Mouse (Mus musculus): ENCODE data around the gene Plekhg2. TPM values are rescaled to one million over a fixed set of nuclear protein-coding genes. Genes with fewer than 3 reads are reported as not detected.

Gene Plekhg2
- total and polyA plus RNA-seq, 3 experiments: 2.9 to 8.0 (median 3.4) TPM

DNA sequence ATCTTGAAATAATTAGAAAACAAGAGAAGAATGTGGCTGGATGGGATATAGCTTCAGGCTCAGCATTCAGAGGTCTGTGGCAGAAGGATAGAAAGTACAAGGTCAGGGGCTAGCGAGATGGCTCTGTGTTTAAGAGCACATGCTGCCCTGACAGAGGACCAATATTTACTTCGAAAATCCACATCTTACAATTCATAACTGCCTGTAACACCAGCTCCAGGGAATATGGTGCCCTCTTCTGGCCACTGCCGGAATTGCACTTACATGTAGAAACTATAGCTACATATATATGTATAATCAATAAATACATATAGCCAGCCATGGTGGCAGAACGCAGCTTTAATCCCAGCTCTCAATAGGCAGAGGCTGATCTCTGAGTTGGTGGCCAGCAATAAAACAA is 27.8 kb downstream of the Plekhg2 start:
- peak; percentile 90 for TF ChIP-seq CTCF (IDR thresholded peaks at IDR 0.05; ENCODE audit: low read depth, low read length)
- no peak for TF ChIP-seq GATA2 (IDR thresholded peaks at IDR 0.05; ENCODE audit: borderline replicate concordance, low read depth, low read length)
- TF ChIP-seq TAL1 (conservative IDR thresholded peaks at IDR 0.05; ENCODE audit: low read depth, low read length): no peak
- Histone ChIP-seq H3K36me3 (replicated peaks) (no peaks in the 10 kb centered on the region), H3K4me1 (ENCODE audit: insufficient read depth, low read depth, low read length) (peaks cover 26% of the 10 kb centered on the region), H3K9me3 (replicated peaks) (no peaks in the 10 kb centered on the region), H3K27me3 (ENCODE audit: insufficient read depth, low read length) (0 out of 2 replicates have a peak, but pooled peaks cover 3% of the 10 kb centered on the region), H3K4me3 (ENCODE audit: low read depth, low read length) (no peak overlapping the region)
- ATAC-seq (ENCODE audit: extremely low read depth, insufficient number of reproducible peaks, low FRiP score, poor library complexity, severe bottlenecking): no peak; the same call in 1 of the 2 replicates
- no peak for DNase-seq (ENCODE audit: low spot score)

DNA sequence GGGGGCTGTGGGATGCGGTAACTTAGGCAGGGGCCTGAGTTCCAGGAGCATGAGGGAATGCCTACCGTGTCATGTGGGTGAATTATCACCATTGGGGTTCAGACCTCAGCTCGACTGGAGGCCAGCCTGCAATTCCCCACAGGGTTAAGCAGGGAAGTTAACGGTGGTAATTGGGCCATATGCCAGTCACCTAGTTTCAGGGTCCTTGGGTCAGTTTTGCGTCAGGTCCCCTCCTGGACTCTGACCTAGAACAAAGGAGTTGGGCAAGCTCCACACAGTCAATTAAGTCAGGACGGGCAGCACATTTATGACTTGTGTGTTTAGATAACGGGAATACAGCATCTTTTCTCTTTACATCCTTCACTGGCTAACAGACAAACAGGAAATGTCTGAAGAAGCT is 31.0 kb downstream of the Plekhg2 start:
- peaks cover 6% of the 10 kb centered on the region for H3K36me3 ChIP-seq (replicated peaks)
- ATAC-seq (ENCODE audit: extremely low read depth, insufficient number of reproducible peaks, low FRiP score, poor library complexity, severe bottlenecking) (no peak), DNase-seq (ENCODE audit: low spot score) (no peak)
- no peaks in the 10 kb centered on the region for H3K9me3 ChIP-seq (replicated peaks)
- peaks cover 29% of the 10 kb centered on the region for H3K4me1 ChIP-seq (ENCODE audit: insufficient read depth, low read depth, low read length)
- 0 out of 2 replicates have a peak, but pooled peaks cover 3% of the 10 kb centered on the region for H3K27me3 ChIP-seq (ENCODE audit: insufficient read depth, low read length)
- H3K4me3 ChIP-seq (ENCODE audit: low read depth, low read length): no peak overlapping the region
- TF ChIP-seq GATA2 (IDR thresholded peaks at IDR 0.05; ENCODE audit: borderline replicate concordance, low read depth, low read length) (no peak), POLR2AphosphoS5 (IDR thresholded peaks at IDR 0.05; ENCODE audit: insufficient replicate concordance, low read depth, low read length) (no peak), GATA1 (IDR thresholded peaks at IDR 0.05; ENCODE audit: borderline replicate concordance, low read length) (no peak), TAL1 (conservative IDR thresholded peaks at IDR 0.05; ENCODE audit: low read depth, low read length) (no peak), CTCF (IDR thresholded peaks at IDR 0.05; ENCODE audit: low read depth, low read length) (no peak)

DNA sequence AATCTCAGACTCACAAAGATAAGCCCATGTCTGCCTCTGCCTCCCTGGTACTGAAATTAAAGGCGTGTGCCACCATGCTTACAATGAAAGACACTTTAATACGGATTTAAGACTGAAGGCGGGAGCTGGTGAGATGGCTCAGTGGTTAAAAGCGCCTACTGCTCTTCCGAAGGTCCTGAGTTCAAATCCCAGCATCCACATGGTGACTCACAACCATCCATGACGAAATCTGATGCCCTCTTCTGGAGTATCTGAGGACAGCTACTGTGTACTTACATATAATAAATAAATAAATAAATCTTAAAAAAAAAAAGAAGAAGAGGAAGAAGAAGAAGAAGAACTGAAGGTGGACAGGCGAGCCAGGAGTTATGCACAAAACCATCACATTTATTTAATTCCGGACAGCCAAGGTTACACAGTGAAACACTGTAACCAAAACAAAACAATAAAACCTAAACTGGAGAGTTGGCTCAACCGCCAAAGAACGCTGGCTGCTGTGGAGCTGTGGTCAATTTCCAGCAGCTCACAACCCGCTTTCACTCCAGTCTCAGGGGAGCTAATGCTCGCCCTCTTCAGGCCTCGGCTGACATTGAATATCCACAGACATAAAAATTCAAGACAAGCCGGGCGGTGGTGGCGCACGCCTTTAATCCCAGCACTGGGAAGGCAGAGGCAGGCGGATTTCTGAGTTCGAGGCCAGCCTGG is 33.0 kb downstream of the Plekhg2 start:
- peaks cover 41% of the 10 kb centered on the region for H3K4me1 ChIP-seq (ENCODE audit: insufficient read depth, low read depth, low read length)
- H3K9me3 ChIP-seq (replicated peaks): no peaks in the 10 kb centered on the region
- H3K27me3 ChIP-seq (ENCODE audit: insufficient read depth, low read length): 0 out of 2 replicates have a peak, but pooled peaks cover 3% of the 10 kb centered on the region
- ATAC-seq (ENCODE audit: extremely low read depth, insufficient number of reproducible peaks, low FRiP score, poor library complexity, severe bottlenecking) (no peak), DNase-seq (ENCODE audit: low spot score) (no peak)
- peak overlapping the region; percentile 96 for H3K4me3 ChIP-seq (ENCODE audit: low read depth, low read length)
- no peak for TF ChIP-seq GATA2 (IDR thresholded peaks at IDR 0.05; ENCODE audit: borderline replicate concordance, low read depth, low read length)
- no peak for TF ChIP-seq TAL1 (conservative IDR thresholded peaks at IDR 0.05; ENCODE audit: low read depth, low read length)
- TF ChIP-seq GATA1 (IDR thresholded peaks at IDR 0.05; ENCODE audit: borderline replicate concordance, low read length): no peak
- no peak for TF ChIP-seq CTCF (IDR thresholded peaks at IDR 0.05; ENCODE audit: low read depth, low read length)
- TF ChIP-seq POLR2AphosphoS5 (IDR thresholded peaks at IDR 0.05; ENCODE audit: insufficient replicate concordance, low read depth, low read length): no peak
- H3K36me3 ChIP-seq (replicated peaks): peaks cover 26% of the 10 kb centered on the region

DNA sequence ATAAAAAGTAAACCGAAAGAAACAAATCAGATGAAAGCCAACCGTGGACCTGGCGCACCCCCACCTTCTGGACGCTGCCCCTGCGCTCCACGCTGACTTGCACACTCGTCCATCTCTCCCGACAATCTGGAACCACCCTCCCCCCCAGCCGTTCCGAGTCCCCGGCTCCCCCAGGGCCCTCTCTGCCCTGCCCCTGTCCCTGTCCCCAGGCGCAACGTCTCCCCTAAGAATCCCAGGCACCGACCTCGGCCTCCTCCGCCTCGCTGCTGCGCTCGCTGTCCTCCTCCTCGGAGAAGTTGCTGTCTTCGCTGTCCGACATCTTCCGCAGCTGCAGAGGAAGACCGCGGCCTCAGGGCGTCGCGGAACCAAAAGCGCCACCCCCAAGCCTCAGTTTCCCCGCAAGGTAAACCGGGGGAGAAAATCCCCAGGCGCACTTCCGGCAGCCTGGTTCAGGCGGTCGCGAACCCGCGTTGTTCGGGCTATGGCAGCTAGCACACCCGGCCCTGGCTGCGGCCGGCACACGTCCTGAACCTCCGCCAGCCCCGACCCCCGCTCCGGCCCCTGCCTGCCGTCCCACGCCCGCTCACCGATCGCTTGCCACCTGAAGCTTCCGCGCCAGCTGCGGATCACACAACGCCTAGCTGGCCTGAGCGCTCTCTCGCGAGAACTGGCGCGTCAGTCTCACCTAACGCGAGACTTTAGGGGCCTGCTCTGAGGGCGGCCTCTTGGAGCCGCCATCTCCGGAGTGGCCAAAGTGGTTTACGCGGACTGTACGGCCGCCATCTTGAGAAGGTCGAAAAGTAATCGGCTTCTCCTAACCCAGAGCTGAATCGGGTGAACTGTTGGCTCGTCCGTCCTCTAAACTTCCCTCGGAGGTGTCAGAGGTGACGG is 34.0 kb downstream of the Plekhg2 start, which contains the start of gene Supt5:
Gene Supt5, minus strand, starts transcription at position 639 of the 891 bp plus-strand sequence.
- Histone ChIP-seq H3K27me3 (ENCODE audit: insufficient read depth, low read length) (0 out of 2 replicates have a peak, but pooled peaks cover 3% of the 10 kb centered on the region), H3K4me1 (ENCODE audit: insufficient read depth, low read depth, low read length) (peaks cover 43% of the 10 kb centered on the region), H3K4me3 (ENCODE audit: low read depth, low read length) (peak within 1 kb of the TSS; percentile 96), H3K9me3 (replicated peaks) (no peaks in the 10 kb centered on the region), H3K36me3 (replicated peaks) (peaks cover 34% of the 10 kb centered on the region)
- DNase-seq (ENCODE audit: low spot score) (peak; percentile 96), ATAC-seq (ENCODE audit: extremely low read depth, insufficient number of reproducible peaks, low FRiP score, poor library complexity, severe bottlenecking) (peak; percentile 96)
- no peak for TF ChIP-seq CTCF (IDR thresholded peaks at IDR 0.05; ENCODE audit: low read depth, low read length)

DNA sequence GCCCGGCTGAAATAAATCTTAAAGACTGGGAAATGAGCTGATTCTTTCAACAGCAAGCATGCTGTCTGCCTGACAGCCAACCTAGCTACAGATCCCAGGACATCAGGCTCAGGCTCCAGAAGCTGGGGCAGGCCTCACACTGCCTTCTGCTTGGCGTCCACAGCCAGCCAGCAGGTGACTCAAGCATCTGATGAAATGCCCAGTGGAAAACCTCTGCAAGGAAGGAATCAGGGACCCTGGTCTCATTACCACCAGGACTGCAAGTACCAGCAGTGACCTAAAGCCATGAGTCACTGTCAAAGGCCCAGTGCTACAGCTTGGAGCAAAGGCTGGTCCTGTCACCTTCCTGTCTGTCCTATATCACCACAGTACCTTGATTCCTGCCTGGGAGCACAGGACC is 36.9 kb downstream of the Plekhg2 start:
- no peak for TF ChIP-seq GATA1 (IDR thresholded peaks at IDR 0.05; ENCODE audit: borderline replicate concordance, low read length)
- TF ChIP-seq POLR2AphosphoS5 (IDR thresholded peaks at IDR 0.05; ENCODE audit: insufficient replicate concordance, low read depth, low read length): no peak
- TF ChIP-seq GATA2 (IDR thresholded peaks at IDR 0.05; ENCODE audit: borderline replicate concordance, low read depth, low read length): no peak
- TF ChIP-seq CTCF (IDR thresholded peaks at IDR 0.05; ENCODE audit: low read depth, low read length): no peak
- no peak for TF ChIP-seq TAL1 (conservative IDR thresholded peaks at IDR 0.05; ENCODE audit: low read depth, low read length)
- no peak for ATAC-seq (ENCODE audit: extremely low read depth, insufficient number of reproducible peaks, low FRiP score, poor library complexity, severe bottlenecking)
- Histone ChIP-seq H3K4me3 (ENCODE audit: low read depth, low read length) (no peak overlapping the region), H3K27me3 (ENCODE audit: insufficient read depth, low read length) (0 out of 2 replicates have a peak, but pooled peaks cover 1% of the 10 kb centered on the region), H3K9me3 (replicated peaks) (no peaks in the 10 kb centered on the region), H3K36me3 (replicated peaks) (peaks cover 62% of the 10 kb centered on the region), H3K4me1 (ENCODE audit: insufficient read depth, low read depth, low read length) (peaks cover 38% of the 10 kb centered on the region)
- DNase-seq (ENCODE audit: low spot score): no peak

DNA sequence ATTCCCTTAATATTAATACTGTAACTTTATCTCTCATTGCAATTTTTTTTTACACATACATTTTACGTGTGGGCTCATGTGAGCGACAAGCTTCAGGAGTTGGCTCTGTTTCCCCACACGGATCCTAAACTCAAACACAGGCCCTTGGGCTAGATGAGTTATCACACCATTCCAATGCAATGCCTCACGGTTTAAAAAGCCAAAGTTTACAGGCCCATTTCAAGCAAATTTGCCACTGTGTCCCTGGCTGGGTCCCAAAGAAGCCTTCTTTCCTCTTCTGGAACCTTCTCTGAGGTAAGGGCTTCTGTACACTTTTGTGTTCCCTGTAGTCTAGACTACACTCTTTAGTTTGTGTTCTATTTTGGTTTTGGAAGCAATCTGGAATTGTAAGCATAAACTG is 37.9 kb downstream of the Plekhg2 start:
- DNase-seq (ENCODE audit: low spot score) (no peak), ATAC-seq (ENCODE audit: extremely low read depth, insufficient number of reproducible peaks, low FRiP score, poor library complexity, severe bottlenecking) (no peak)
- TF ChIP-seq GATA2 (IDR thresholded peaks at IDR 0.05; ENCODE audit: borderline replicate concordance, low read depth, low read length) (no peak), TAL1 (conservative IDR thresholded peaks at IDR 0.05; ENCODE audit: low read depth, low read length) (no peak), GATA1 (IDR thresholded peaks at IDR 0.05; ENCODE audit: borderline replicate concordance, low read length) (no peak), POLR2AphosphoS5 (IDR thresholded peaks at IDR 0.05; ENCODE audit: insufficient replicate concordance, low read depth, low read length) (no peak), CTCF (IDR thresholded peaks at IDR 0.05; ENCODE audit: low read depth, low read length) (no peak)
- Histone ChIP-seq H3K9me3 (replicated peaks) (no peaks in the 10 kb centered on the region), H3K36me3 (replicated peaks) (peaks cover 71% of the 10 kb centered on the region), H3K4me1 (ENCODE audit: insufficient read depth, low read depth, low read length) (peaks cover 37% of the 10 kb centered on the region), H3K27me3 (ENCODE audit: insufficient read depth, low read length) (no peaks in the 10 kb centered on the region), H3K4me3 (ENCODE audit: low read depth, low read length) (no peak overlapping the region)

Measured in G1E (cell line).